Mouse (Mus musculus) C2C12 (cell line): ENCODE data around the gene Cpt1a.

Experiments
- CTCF ChIP-seq: IDR thresholded peaks from one replicate; pipeline ENCODE4 v1.5.1; 2011; ENCODE audit not compliant: control insufficient read depth, insufficient read depth, insufficient read length
- FOSL1 ChIP-seq: IDR thresholded peaks from one replicate; pipeline ENCODE4 v1.8.0; 2011; ENCODE audit warnings: mild to moderate bottlenecking, low read length; ENCODE audit not compliant: poor library complexity, insufficient read depth, severe bottlenecking
- MAX ChIP-seq: IDR thresholded peaks from one replicate; pipeline ENCODE4 v1.6.1; 2011; ENCODE audit warnings: mild to moderate bottlenecking, control low read depth
- MYOD1 ChIP-seq: IDR thresholded peaks from one replicate; pipeline ENCODE4 v1.6.1; 2011; ENCODE audit warnings: low read depth; ENCODE audit not compliant: control insufficient read depth, insufficient read length
- MYOG ChIP-seq: IDR thresholded peaks from one replicate; pipeline ENCODE4 v1.6.1; 2011; ENCODE audit not compliant: control insufficient read depth, insufficient read length; ENCODE audit errors: extremely low read depth
- USF1 ChIP-seq: IDR thresholded peaks from one replicate; pipeline ENCODE4 v1.6.1; 2011; ENCODE audit warnings: low read depth, mild to moderate bottlenecking, control low read depth, moderate library complexity

GRCm38 (mm10) chr19:3376966-3377715, 55.0 kb downstream of the Cpt1a start:
- TF ChIP-seq CTCF: no peak
- no peak for TF ChIP-seq MAX
- TF ChIP-seq USF1: no peak
- TF ChIP-seq MYOD1: no peak
- no peak for TF ChIP-seq MYOG
- no peak for TF ChIP-seq FOSL1
